Mouse (Mus musculus): ENCODE data around the gene Dmrtc1b. TPM values are rescaled to one million over a fixed set of nuclear protein-coding genes. Genes with fewer than 3 reads are reported as not detected.
"Not testable (repeated sequence)": the region's sequence is repeated elsewhere in the genome, so short reads cannot be mapped to it uniquely, and the experiment has no call there.

Dmrtc1b gene
- not detected in 2 replicates for polyA plus RNA-seq (2016; fragmentation: Nextera tagmentation; extraction: Ambion mirVana)

GRCm38 (mm10) chrX:102707535-102707934 lies at the start of gene Dmrtc1b, which contains the start of gene Gm9112:
Gene Dmrtc1b, plus strand, starts transcription at chrX:102707865.
Gene Gm9112, minus strand, starts transcription at chrX:102707635.
- not testable (repeated sequence) for ATAC-seq (ENCODE audit: insufficient number of reproducible peaks, insufficient read depth, low FRiP score, low TSS enrichment); H3K27ac ChIP-seq; H3K4me2 ChIP-seq (replicated peaks); H3K9me3 ChIP-seq; H3K36me3 ChIP-seq; H3K4me3 ChIP-seq; H3K9ac ChIP-seq; H3K4me1 ChIP-seq; H3K27me3 ChIP-seq
- 77% methylated on average over 10 of the region's 10 CpGs for WGBS

GRCm38 (mm10) chrX:102660712-102661111 lies 47.0 kb upstream of the Dmrtc1b start:
- H3K4me3 ChIP-seq: no peak overlapping the region
- no peaks in the 10 kb centered on the region for H3K9me3 ChIP-seq
- no peaks in the 10 kb centered on the region for H3K27me3 ChIP-seq
- no peaks in the 10 kb centered on the region for H3K36me3 ChIP-seq
- 8% methylated on average over 3 of the region's 3 CpGs for WGBS
- H3K4me1 ChIP-seq: no peaks in the 10 kb centered on the region
- H3K4me2 ChIP-seq (replicated peaks): no peak overlapping the region
- H3K9ac ChIP-seq: no peak overlapping the region
- ATAC-seq (ENCODE audit: insufficient number of reproducible peaks, insufficient read depth, low FRiP score, low TSS enrichment): no peak
- H3K27ac ChIP-seq: no peak overlapping the region

- no peak overlapping the region for H3K4me2 ChIP-seq (replicated peaks)
- no peaks in the 10 kb centered on the region for H3K4me1 ChIP-seq
- no peaks in the 10 kb centered on the region for H3K36me3 ChIP-seq
- H3K27ac ChIP-seq: no peak overlapping the region
- no peak for ATAC-seq (ENCODE audit: insufficient number of reproducible peaks, insufficient read depth, low FRiP score, low TSS enrichment)
- no peaks in the 10 kb centered on the region; the same call in 1 of the 2 replicates for H3K27me3 ChIP-seq
- no peaks in the 10 kb centered on the region for H3K9me3 ChIP-seq
- H3K9ac ChIP-seq: no peak overlapping the region
- 76% methylated on average over 2 of the region's 2 CpGs for WGBS
- no peak overlapping the region for H3K4me3 ChIP-seq
These were observed 41.0 kb upstream of the Dmrtc1b start for GRCm38 (mm10) chrX:102666641-102667040.

GRCm38 (mm10) chrX:102684706-102685105 lies 23.0 kb upstream of the Dmrtc1b start:
- not testable (repeated sequence) for H3K27ac ChIP-seq; H3K4me3 ChIP-seq; H3K9ac ChIP-seq; H3K4me1 ChIP-seq; H3K9me3 ChIP-seq; H3K27me3 ChIP-seq; ATAC-seq (ENCODE audit: insufficient number of reproducible peaks, insufficient read depth, low FRiP score, low TSS enrichment); H3K36me3 ChIP-seq; H3K4me2 ChIP-seq (replicated peaks)
- 38% methylated on average over 3 of the region's 3 CpGs for WGBS

- H3K4me2 ChIP-seq (replicated peaks); H3K9me3 ChIP-seq; ATAC-seq (ENCODE audit: insufficient number of reproducible peaks, insufficient read depth, low FRiP score, low TSS enrichment); H3K36me3 ChIP-seq; H3K4me3 ChIP-seq; H3K4me1 ChIP-seq; H3K27me3 ChIP-seq; H3K9ac ChIP-seq; H3K27ac ChIP-seq: not testable (repeated sequence)
- WGBS: 87% methylated on average over 5 of the region's 5 CpGs
These were observed 20.8 kb upstream of the Dmrtc1b start, which contains the start of gene Gm3880 for GRCm38 (mm10) chrX:102686872-102687271. Gene Gm3880, minus strand, starts transcription at chrX:102686972.

GRCm38 (mm10) chrX:102689252-102689651 lies 18.4 kb upstream of the Dmrtc1b start:
- 4% methylated on average over 3 of the region's 4 CpGs for WGBS
- H3K4me2 ChIP-seq (replicated peaks); H3K27me3 ChIP-seq; H3K27ac ChIP-seq; H3K4me3 ChIP-seq; H3K36me3 ChIP-seq; H3K4me1 ChIP-seq; ATAC-seq (ENCODE audit: insufficient number of reproducible peaks, insufficient read depth, low FRiP score, low TSS enrichment); H3K9me3 ChIP-seq; H3K9ac ChIP-seq: not testable (repeated sequence)

GRCm38 (mm10) chrX:102700636-102701035 lies 7.0 kb upstream of the Dmrtc1b start:
- not testable (repeated sequence) for H3K36me3 ChIP-seq; H3K27ac ChIP-seq; H3K4me2 ChIP-seq (replicated peaks); H3K4me3 ChIP-seq; H3K4me1 ChIP-seq; H3K9me3 ChIP-seq; ATAC-seq (ENCODE audit: insufficient number of reproducible peaks, insufficient read depth, low FRiP score, low TSS enrichment); H3K9ac ChIP-seq; H3K27me3 ChIP-seq
- 69% methylated on average over 3 of the region's 3 CpGs for WGBS

GRCm38 (mm10) chrX:102724226-102724625 lies 16.6 kb downstream of the Dmrtc1b start:
- not testable (repeated sequence) for H3K36me3 ChIP-seq; H3K4me2 ChIP-seq (replicated peaks); H3K27me3 ChIP-seq; H3K9ac ChIP-seq; H3K4me1 ChIP-seq; ATAC-seq (ENCODE audit: insufficient number of reproducible peaks, insufficient read depth, low FRiP score, low TSS enrichment); H3K4me3 ChIP-seq; H3K27ac ChIP-seq; H3K9me3 ChIP-seq
- 96% methylated on average over 6 of the region's 6 CpGs for WGBS

Other genes starting within 250 kb of the Dmrtc1b start
- gene Hdac8, start 202.5 kb upstream of the Dmrtc1b start, polyA plus RNA-seq (2016; fragmentation: Nextera tagmentation; extraction: Ambion mirVana): 11.0 and 12.6 TPM in 2 replicates
- 13.1 and 13.8 TPM in 2 replicates for gene Phka1, start 63.6 kb upstream of the Dmrtc1b start, polyA plus RNA-seq (2016; fragmentation: Nextera tagmentation; extraction: Ambion mirVana)
- not detected in 2 replicates for gene Gm3880, start 20.9 kb upstream of the Dmrtc1b start, polyA plus RNA-seq (2016; fragmentation: Nextera tagmentation; extraction: Ambion mirVana)
- gene Gm9112, start 230 bp upstream of the Dmrtc1b start, polyA plus RNA-seq (2016; fragmentation: Nextera tagmentation; extraction: Ambion mirVana): not detected in 2 replicates
- gene Dmrtc1c1, start 95.1 kb downstream of the Dmrtc1b start, polyA plus RNA-seq (2016; fragmentation: Nextera tagmentation; extraction: Ambion mirVana): not detected in 2 replicates
- gene Dmrtc1c2, start 146.8 kb downstream of the Dmrtc1b start, polyA plus RNA-seq (2016; fragmentation: Nextera tagmentation; extraction: Ambion mirVana): not detected in 2 replicates
- not detected in 2 replicates for gene 1700031F05Rik, start 160.1 kb downstream of the Dmrtc1b start, polyA plus RNA-seq (2016; fragmentation: Nextera tagmentation; extraction: Ambion mirVana)
- 0.90 and 0.96 TPM in 2 replicates for gene Dmrtc1a, start 200.8 kb downstream of the Dmrtc1b start, polyA plus RNA-seq (2016; fragmentation: Nextera tagmentation; extraction: Ambion mirVana)
- gene 1700011M02Rik, start 201.0 kb downstream of the Dmrtc1b start, polyA plus RNA-seq (2016; fragmentation: Nextera tagmentation; extraction: Ambion mirVana): not detected in 2 replicates
- gene 1700018G05Rik, start 220.5 kb downstream of the Dmrtc1b start, polyA plus RNA-seq (2016; fragmentation: Nextera tagmentation; extraction: Ambion mirVana): not detected in 2 replicates

Data from embryonic facial prominence, embryonic 12.5 days (tissue).